Mouse (Mus musculus) liver, embryonic 13.5 days (tissue): ENCODE measurements around the gene Hc. TPM values are rescaled to one million over a fixed set of nuclear protein-coding genes. Genes with fewer than 3 reads are reported as not detected.
A peak's percentile ranks its signal among the peaks of the same experiment; 100 is the strongest.

Experiments
- ATAC-seq: fragments of 200-750 bp; cut with Nextera tagmentation; 2 replicates; pipeline ENCODE4 v1.8.0; 2017; ENCODE audit warnings: low read depth, mild to moderate bottlenecking, moderate number of reproducible peaks, moderate library complexity
- DNase-seq: peaks from one replicate; pipeline ENCODE4 v3.0.0; 2022
- H3K27ac ChIP-seq: fragments of 300-500 bp; sonication (generic); 2 replicates; pipeline ENCODE4 v1.5.1; 2015; ENCODE audit warnings: moderate library complexity, mild to moderate bottlenecking, inconsistent platforms
- H3K27me3 ChIP-seq: fragments of 300-500 bp; sonication (generic); 2 replicates; pipeline ENCODE4 v1.6.1; 2015; ENCODE audit warnings: mild to moderate bottlenecking, inconsistent platforms
- H3K36me3 ChIP-seq: fragments of 300-500 bp; sonication (generic); 2 replicates; pipeline ENCODE4 v1.6.1; 2015; ENCODE audit warnings: mild to moderate bottlenecking, inconsistent platforms
- H3K4me1 ChIP-seq: fragments of 300-500 bp; sonication (generic); replicated peaks from 2 replicates; pipeline ENCODE4 v1.6.1; 2015; ENCODE audit warnings: inconsistent platforms
- H3K4me2 ChIP-seq: fragments of 300-500 bp; sonication (generic); 2 replicates; pipeline ENCODE4 v1.6.1; 2015; ENCODE audit warnings: inconsistent platforms, mild to moderate bottlenecking, moderate library complexity
- H3K4me3 ChIP-seq: fragments of 300-500 bp; sonication (generic); replicated peaks from 2 replicates; pipeline ENCODE4 v1.5.1; 2015; ENCODE audit warnings: mild to moderate bottlenecking, inconsistent platforms
- H3K9ac ChIP-seq: fragments of 300-500 bp; sonication (generic); 2 replicates; pipeline ENCODE4 v1.6.1; 2015; ENCODE audit warnings: mild to moderate bottlenecking, inconsistent platforms
- H3K9me3 ChIP-seq: fragments of 300-500 bp; sonication (generic); replicated peaks from 2 replicates; pipeline ENCODE4 v1.6.1; 2016; ENCODE audit warnings: inconsistent platforms
- WGBS: fragments of 180-500 bp; shearing (Covaris S2); methylation state at CpG from one replicate; pipeline ENCODE4 v1.1.7; 2015; ENCODE audit not compliant: insufficient replicate concordance; 5-methylcytosine and 5-hydroxymethylcytosine counted together
- polyA plus RNA-seq: library from polyadenylated mRNA; unstranded; fragments of >200 nt; fragmentation: Nextera tagmentation; extraction: Ambion mirVana; gene quantifications from 2 replicates; pipeline ENCODE4 v1.2.1, GENCODE M21; 2015

Gene Hc
- polyA plus RNA-seq, 1 experiment from 2014 or later: 17.8 TPM

GRCm38 (mm10) chr2:34976447-34976846 is 84.8 kb downstream of the Hc start:
- Histone ChIP-seq H3K4me2 (no peak overlapping the region), H3K27ac (no peak overlapping the region), H3K27me3 (no peaks in the 10 kb centered on the region), H3K9me3 (no peaks in the 10 kb centered on the region; the same call in 1 of the 2 replicates), H3K9ac (no peak overlapping the region), H3K36me3 (no peaks in the 10 kb centered on the region), H3K4me1 (peaks cover 35% of the 10 kb centered on the region), H3K4me3 (no peak overlapping the region)
- ATAC-seq (no peak), DNase-seq (no peak)
- 37% methylated on average over 6 of the region's 6 CpGs for WGBS

- ATAC-seq (no peak), DNase-seq (no peak)
- Histone ChIP-seq H3K27me3 (no peaks in the 10 kb centered on the region), H3K4me3 (no peak overlapping the region), H3K4me1 (peaks cover 16% of the 10 kb centered on the region), H3K9ac (no peak overlapping the region), H3K36me3 (no peaks in the 10 kb centered on the region), H3K9me3 (no peaks in the 10 kb centered on the region; the same call in 1 of the 2 replicates), H3K27ac (no peak overlapping the region), H3K4me2 (no peak overlapping the region)
- WGBS: 68% methylated on average over 8 of the region's 8 CpGs
Measured at GRCm38 (mm10) chr2:34973087-34973486, 88.2 kb downstream of the Hc start.

GRCm38 (mm10) chr2:34971080-34971888 is 90.0 kb downstream of the Hc start:
- H3K4me3 ChIP-seq: no peak overlapping the region
- H3K27me3 ChIP-seq: no peaks in the 10 kb centered on the region
- no peak for DNase-seq
- H3K27ac ChIP-seq: no peak overlapping the region
- H3K9ac ChIP-seq: no peak overlapping the region
- no peaks in the 10 kb centered on the region; the same call in 1 of the 2 replicates for H3K9me3 ChIP-seq
- no peaks in the 10 kb centered on the region for H3K4me1 ChIP-seq
- H3K4me2 ChIP-seq: no peak overlapping the region
- no peak for ATAC-seq
- WGBS: 64% methylated on average over 11 of the region's 11 CpGs
- no peaks in the 10 kb centered on the region for H3K36me3 ChIP-seq

GRCm38 (mm10) chr2:34970092-34970750 is 91.0 kb downstream of the Hc start:
- H3K4me1 ChIP-seq: peaks cover 8% of the 10 kb centered on the region
- H3K9me3 ChIP-seq: no peaks in the 10 kb centered on the region; the same call in 1 of the 2 replicates
- H3K9ac ChIP-seq: no peak overlapping the region
- no peaks in the 10 kb centered on the region for H3K27me3 ChIP-seq
- no peak overlapping the region for H3K4me3 ChIP-seq
- no peaks in the 10 kb centered on the region for H3K36me3 ChIP-seq
- DNase-seq (peak; percentile 17), ATAC-seq (no peak)
- H3K27ac ChIP-seq: no peak overlapping the region
- no peak overlapping the region for H3K4me2 ChIP-seq
- 29% methylated on average over 9 of the region's 9 CpGs for WGBS

GRCm38 (mm10) chr2:34969166-34969565 is 92.1 kb downstream of the Hc start:
- no peak for DNase-seq
- ATAC-seq: no peak
- no peak overlapping the region for H3K27ac ChIP-seq
- WGBS: 53% methylated on average over 7 of the region's 7 CpGs
- H3K4me1 ChIP-seq: peaks cover 8% of the 10 kb centered on the region
- H3K9ac ChIP-seq: no peak overlapping the region
- H3K36me3 ChIP-seq: no peaks in the 10 kb centered on the region
- H3K4me2 ChIP-seq: no peak overlapping the region
- H3K4me3 ChIP-seq: no peak overlapping the region
- H3K27me3 ChIP-seq: no peaks in the 10 kb centered on the region
- H3K9me3 ChIP-seq: no peaks in the 10 kb centered on the region

GRCm38 (mm10) chr2:34966243-34966934 is 94.8 kb downstream of the Hc start:
- Histone ChIP-seq H3K4me3 (no peak overlapping the region), H3K27ac (no peak overlapping the region), H3K27me3 (peaks cover 4% of the 10 kb centered on the region; the same call in 1 of the 2 replicates), H3K4me1 (peaks cover 8% of the 10 kb centered on the region), H3K4me2 (no peak overlapping the region), H3K9ac (no peak overlapping the region), H3K36me3 (no peaks in the 10 kb centered on the region), H3K9me3 (no peaks in the 10 kb centered on the region)
- ATAC-seq (no peak), DNase-seq (no peak)
- WGBS: 70% methylated on average over 8 of the region's 8 CpGs

GRCm38 (mm10) chr2:34965806-34966205 is 95.4 kb downstream of the Hc start:
- Histone ChIP-seq H3K36me3 (no peaks in the 10 kb centered on the region), H3K4me2 (peak overlapping the region; percentile 36; the same call in 1 of the 2 replicates), H3K9ac (no peak overlapping the region), H3K4me3 (no peak overlapping the region), H3K4me1 (peaks cover 11% of the 10 kb centered on the region), H3K27ac (no peak overlapping the region), H3K9me3 (no peaks in the 10 kb centered on the region), H3K27me3 (peaks cover 10% of the 10 kb centered on the region)
- DNase-seq (no peak), ATAC-seq (no peak)
- 73% methylated on average over 8 of the region's 8 CpGs for WGBS

- 0 out of 2 replicates have a peak, but pooled peaks have one; percentile 31 for ATAC-seq
- Histone ChIP-seq H3K27ac (no peak overlapping the region), H3K9ac (no peak overlapping the region), H3K36me3 (no peaks in the 10 kb centered on the region), H3K4me2 (peak overlapping the region; percentile 36), H3K4me1 (peaks cover 11% of the 10 kb centered on the region), H3K9me3 (no peaks in the 10 kb centered on the region), H3K4me3 (no peak overlapping the region), H3K27me3 (peaks cover 14% of the 10 kb centered on the region)
- no peak for DNase-seq
- WGBS: 20% methylated on average over 9 of the region's 9 CpGs
Measured at GRCm38 (mm10) chr2:34965293-34965692, 95.9 kb downstream of the Hc start.

GRCm38 (mm10) chr2:34964651-34965050 is 96.6 kb downstream of the Hc start:
- Histone ChIP-seq H3K4me1 (peaks cover 11% of the 10 kb centered on the region), H3K36me3 (no peaks in the 10 kb centered on the region), H3K9me3 (no peaks in the 10 kb centered on the region), H3K9ac (no peak overlapping the region), H3K4me3 (no peak overlapping the region), H3K27me3 (peaks cover 14% of the 10 kb centered on the region), H3K4me2 (no peak overlapping the region), H3K27ac (no peak overlapping the region)
- ATAC-seq (no peak), DNase-seq (no peak)
- 72% methylated on average over 9 of the region's 9 CpGs for WGBS

- WGBS: 77% methylated on average over 6 of the region's 6 CpGs
- Histone ChIP-seq H3K27me3 (peaks cover 14% of the 10 kb centered on the region), H3K4me3 (no peak overlapping the region), H3K36me3 (no peaks in the 10 kb centered on the region), H3K4me1 (peaks cover 11% of the 10 kb centered on the region), H3K9ac (no peak overlapping the region), H3K4me2 (no peak overlapping the region), H3K27ac (no peak overlapping the region), H3K9me3 (no peaks in the 10 kb centered on the region)
- no peak for ATAC-seq
- DNase-seq: no peak
Measured at GRCm38 (mm10) chr2:34964230-34964629, 97.0 kb downstream of the Hc start.

- Histone ChIP-seq H3K4me1 (peaks cover 11% of the 10 kb centered on the region), H3K36me3 (no peaks in the 10 kb centered on the region), H3K4me2 (no peak overlapping the region), H3K9me3 (no peaks in the 10 kb centered on the region), H3K9ac (no peak overlapping the region), H3K27ac (no peak overlapping the region), H3K27me3 (peaks cover 14% of the 10 kb centered on the region), H3K4me3 (no peak overlapping the region)
- ATAC-seq (no peak), DNase-seq (no peak)
- 61% methylated on average over 13 of the region's 13 CpGs for WGBS
Measured at GRCm38 (mm10) chr2:34963371-34963956, 97.8 kb downstream of the Hc start.
